Mouse (Mus musculus) embryonic fibroblast, embryonic 13.5 days (primary cell): ENCODE results near the gene A530016L24Rik.

ENCODE experiments used
- CTCF ChIP-seq: IDR thresholded peaks from 2 replicates; pipeline ENCODE4 v1.5.1; 2011; ENCODE audit warnings: mild to moderate bottlenecking, control low read depth, low read length, moderate library complexity, borderline replicate concordance; ENCODE audit not compliant: insufficient read depth
- POLR2A ChIP-seq: IDR thresholded peaks from 2 replicates; pipeline ENCODE4 v1.6.1; 2011; ENCODE audit warnings: low read depth, mild to moderate bottlenecking, control low read depth, low read length, moderate library complexity

- TF ChIP-seq CTCF: no peak
- TF ChIP-seq POLR2A: no peak
Observed at GRCm38 (mm10) chr12:112514897-112515296, 25.6 kb downstream of the A530016L24Rik start.
